8 mouse cellular contexts compared by ENCODE assay signal in the genomic region with DNA sequence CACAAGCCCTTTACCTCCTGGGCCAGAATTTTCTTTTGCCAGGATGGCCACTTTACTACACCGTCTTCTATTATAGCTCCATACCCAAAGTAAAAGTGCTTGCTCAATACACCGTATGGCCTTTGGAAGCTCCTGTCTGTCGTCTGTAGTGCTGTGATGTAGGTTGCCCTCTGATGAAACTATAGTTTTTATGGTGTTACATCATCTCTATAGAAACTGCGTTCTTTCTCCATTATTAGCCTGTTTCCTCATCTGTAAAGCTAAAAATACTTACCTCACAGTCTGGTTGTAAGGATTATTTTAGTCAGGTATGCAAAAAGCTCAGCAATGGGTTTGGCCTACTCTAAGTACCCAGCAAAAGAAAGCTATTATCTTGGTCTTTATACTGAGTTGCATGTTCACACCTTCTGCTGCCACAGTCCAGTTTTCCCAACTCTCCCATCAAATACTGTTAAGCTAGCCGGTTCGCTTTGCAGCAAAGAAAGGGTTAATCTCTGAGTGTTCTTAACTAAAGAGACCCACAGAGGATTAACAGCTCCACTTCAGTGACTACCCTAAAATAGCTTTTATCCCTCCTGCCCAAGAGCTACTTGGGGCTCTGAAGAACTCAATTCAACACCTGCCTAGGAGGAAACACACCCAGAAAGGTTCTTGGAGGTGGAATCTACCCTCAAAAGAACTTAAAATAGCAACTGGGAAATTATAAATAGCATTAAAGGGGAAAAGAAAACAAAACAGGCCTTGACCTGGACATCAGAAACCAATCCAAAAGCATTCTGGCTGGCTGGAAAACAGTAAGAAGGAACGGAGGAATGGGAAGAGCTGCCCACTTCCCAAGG. TPM values are rescaled to one million over a fixed set of nuclear protein-coding genes. Genes with fewer than 3 reads are reported as not detected.
DNase-seq lines count a peak whose midpoint lies in the region; ATAC-seq and TF ChIP-seq lines count a peak whose summit lies in the region.

No protein-coding gene starts in this region.

- no peak for TF ChIP-seq EP300 in ES-Bruce4 (IDR thresholded peaks at IDR 0.05; ENCODE audit: insufficient read depth, low read depth, low read length)

- no peak for TF ChIP-seq CTCF in ES-Bruce4 (IDR thresholded peaks at IDR 0.05; ENCODE audit: low read depth, low read length)

- peak overlapping the region; percentile 80 for H3K4me3 ChIP-seq in ES-Bruce4 (ENCODE audit: low read depth, low read length)
- peak overlapping the region; percentile 87 for H3K4me3 ChIP-seq in hindbrain, embryonic 12.5 days

- H3K9me3 ChIP-seq in ES-Bruce4 (replicated peaks; ENCODE audit: control insufficient read depth, insufficient read depth, low read length, poor library complexity, severe bottlenecking) = no peaks in the 10 kb centered on the region
- no peaks in the 10 kb centered on the region for H3K9me3 ChIP-seq in hindbrain, embryonic 12.5 days (replicated peaks)

- no peak overlapping the region for H3K27ac ChIP-seq in ES-Bruce4 (ENCODE audit: insufficient read depth, low read length)
- peak overlapping the region; percentile 66; the same call in 1 of the 2 replicates for H3K27ac ChIP-seq in hindbrain, embryonic 12.5 days

- no peaks in the 10 kb centered on the region for H3K27me3 ChIP-seq in ES-Bruce4 (ENCODE audit: control insufficient read depth, insufficient read depth, low read length, poor library complexity, severe bottlenecking)
- no peaks in the 10 kb centered on the region for H3K27me3 ChIP-seq in hindbrain, embryonic 12.5 days

- H3K36me3 ChIP-seq in ES-Bruce4 (ENCODE audit: control insufficient read depth, insufficient read depth, low read length, poor library complexity, severe bottlenecking) = peaks cover 11% of the 10 kb centered on the region
- H3K36me3 ChIP-seq in hindbrain, embryonic 12.5 days = peaks cover 23% of the 10 kb centered on the region

- H3K9ac ChIP-seq in ES-Bruce4 (ENCODE audit: low read depth, poor library complexity, severe bottlenecking) = peak overlapping the region; percentile 91
- peak overlapping the region; percentile 97 for H3K9ac ChIP-seq in hindbrain, embryonic 12.5 days

- ATAC-seq in hindbrain, embryonic 12.5 days (ENCODE audit: low FRiP score) = no peak
- ATAC-seq in CD4-positive, CD25-positive, alpha-beta regulatory T cell, adult 4 months = no peak

- peak; percentile 57 for DNase-seq in 416B (ENCODE audit: low read depth)
- peak; percentile 53 for DNase-seq in lung, postnatal 25 days (ENCODE audit: low spot score)
- no peak for DNase-seq in frontal cortex, postnatal 10 days (ENCODE audit: low spot score in 2 of 2)
- no peak for DNase-seq in urinary bladder, postnatal 36 days (ENCODE audit: low spot score in 2 of 2)
- DNase-seq in cerebellum, adult 8-10 months = no peak

- no peaks in the 10 kb centered on the region for H3K4me1 ChIP-seq in ES-Bruce4 (ENCODE audit: control insufficient read depth, insufficient read depth, low read length)
- H3K4me1 ChIP-seq in hindbrain, embryonic 12.5 days = peaks cover 37% of the 10 kb centered on the region

- WGBS in hindbrain, embryonic 12.5 days = 69% methylated on average over 7 of the region's 7 CpGs

- peak overlapping the region; percentile 98 for H3K4me2 ChIP-seq in hindbrain, embryonic 12.5 days (replicated peaks)

- no peak for TF ChIP-seq POLR2A in ES-Bruce4 (IDR thresholded peaks at IDR 0.05; ENCODE audit: insufficient read depth, low read length)

RNA-seq across cellular contexts. Expression of a gene that starts 2.0 kb away (rescaled TPM):
- polyA plus RNA-seq in ES-Bruce4 (2011; ENCODE audit: insufficient read depth, insufficient read length, low read depth, missing spikeins) = 13.2 and 13.8 TPM in 2 replicates
- polyA plus RNA-seq in hindbrain, embryonic 12.5 days (2016; fragmentation: Nextera tagmentation; extraction: Ambion mirVana) = 15.5 and 19.0 TPM in 2 replicates
- 10 to 100 TPM; 20.2 to 23.1 TPM for polyA plus RNA-seq in CD4-positive, CD25-positive, alpha-beta regulatory T cell, adult 4 months (2017; shearing (Covaris generic))

RNA-seq across cellular contexts. Expression of a gene that starts 2.1 kb away (rescaled TPM):
- 22.0 and 25.6 TPM in 2 replicates for polyA plus RNA-seq in ES-Bruce4 (2011; ENCODE audit: insufficient read depth, insufficient read length, low read depth, missing spikeins)
- 5.4 and 5.6 TPM in 2 replicates for polyA plus RNA-seq in hindbrain, embryonic 12.5 days (2016; fragmentation: Nextera tagmentation; extraction: Ambion mirVana)
- polyA plus RNA-seq in CD4-positive, CD25-positive, alpha-beta regulatory T cell, adult 4 months (2017; shearing (Covaris generic)) = 10 to 100 TPM in 1 of 2 experiments, 1 to 10 TPM in 1; 9.4 to 11.9 TPM

RNA-seq across cellular contexts. Expression of a gene that starts 14.0 kb away (rescaled TPM):
- polyA plus RNA-seq in ES-Bruce4 (2011; ENCODE audit: insufficient read depth, insufficient read length, low read depth, missing spikeins) = 3.5 and 3.9 TPM in 2 replicates
- polyA plus RNA-seq in hindbrain, embryonic 12.5 days (2016; fragmentation: Nextera tagmentation; extraction: Ambion mirVana) = 13.7 and 14.9 TPM in 2 replicates
- polyA plus RNA-seq in CD4-positive, CD25-positive, alpha-beta regulatory T cell, adult 4 months (2017; shearing (Covaris generic)) = 10 to 100 TPM; 23.8 to 25.2 TPM

RNA-seq across cellular contexts. Expression of a gene that starts 52.0 kb away (rescaled TPM):
- polyA plus RNA-seq in ES-Bruce4 (2011; ENCODE audit: insufficient read depth, insufficient read length, low read depth, missing spikeins) = 14.7 and 16.8 TPM in 2 replicates
- polyA plus RNA-seq in hindbrain, embryonic 12.5 days (2016; fragmentation: Nextera tagmentation; extraction: Ambion mirVana) = 12.3 and 12.7 TPM in 2 replicates
- polyA plus RNA-seq in CD4-positive, CD25-positive, alpha-beta regulatory T cell, adult 4 months (2017; shearing (Covaris generic)) = 10 to 100 TPM; 11.2 to 13.0 TPM

Comparison
In these comparisons a context has a peak if more than half of its experiments do, and no peak if none do; other contexts are left out.
1. DNase-seq: peak in 416B (single experiment) and lung, postnatal 25 days (single experiment); none in frontal cortex, postnatal 10 days (0 of 2), urinary bladder, postnatal 36 days (0 of 2) and cerebellum, adult 8-10 months (single experiment).